Mouse (Mus musculus) hindbrain, embryonic 10.5 days (tissue): ENCODE data around the gene Erfe. TPM values are rescaled to one million over a fixed set of nuclear protein-coding genes. Genes with fewer than 3 reads are reported as not detected.
A peak's percentile ranks its signal among the peaks of the same experiment; 100 is the strongest.

ENCODE experiments used
- DNase-seq: peaks from one replicate; pipeline ENCODE4 v3.0.0-alpha.2; 2017; ENCODE audit warnings: low spot score
- H3K27ac ChIP-seq: fragments of 300-500 bp; sonication (generic); 2 replicates; pipeline ENCODE4 v1.5.1; 2016; ENCODE audit warnings: mild to moderate bottlenecking, moderate library complexity
- H3K27me3 ChIP-seq: fragments of 300-500 bp; sonication (generic); 2 replicates; pipeline ENCODE4 v1.6.1; 2016; ENCODE audit warnings: mild to moderate bottlenecking; ENCODE audit not compliant: poor library complexity, insufficient read depth, severe bottlenecking
- H3K36me3 ChIP-seq: fragments of 300-500 bp; sonication (generic); 2 replicates; pipeline ENCODE4 v1.6.1; 2016; ENCODE audit warnings: mild to moderate bottlenecking, moderate library complexity
- H3K4me1 ChIP-seq: fragments of 300-500 bp; sonication (generic); replicated peaks from 2 replicates; pipeline ENCODE4 v1.6.1; 2016; ENCODE audit warnings: mild to moderate bottlenecking
- H3K4me3 ChIP-seq: fragments of 300-500 bp; sonication (generic); 2 replicates; pipeline ENCODE4 v1.5.1; 2016; ENCODE audit warnings: mild to moderate bottlenecking, moderate library complexity
- H3K9me3 ChIP-seq: fragments of 300-500 bp; sonication (generic); 2 replicates; pipeline ENCODE4 v1.6.1; 2016; ENCODE audit warnings: mild to moderate bottlenecking, moderate library complexity
- WGBS: fragments of 180-500 bp; shearing (Covaris S2); methylation state at CpG from one replicate; pipeline ENCODE4 v1.1.7; 2016; 5-methylcytosine and 5-hydroxymethylcytosine counted together
- polyA plus RNA-seq: library from polyadenylated mRNA; unstranded; fragments of >200 nt; fragmentation: Nextera tagmentation; extraction: Ambion mirVana; gene quantifications from 2 replicates; pipeline ENCODE4 v1.2.1, GENCODE M21; 2016

Erfe gene
- polyA plus RNA-seq, 1 experiment from 2014 or later: 0.85 TPM

- Histone ChIP-seq H3K4me1 (peaks cover 27% of the 10 kb centered on the region), H3K27ac (peak overlapping the region; percentile 98), H3K4me3 (peak overlapping the region; percentile 87), H3K36me3 (peaks cover 42% of the 10 kb centered on the region), H3K27me3 (no peaks in the 10 kb centered on the region), H3K9me3 (no peaks in the 10 kb centered on the region)
- WGBS: under 1% methylated on average over 12 of the region's 12 CpGs
- DNase-seq: no peak
These were observed 31.7 kb downstream of the Erfe start for GRCm38 (mm10) chr1:91397927-91398259.

GRCm38 (mm10) chr1:91398260-91399062 is 32.2 kb downstream of the Erfe start, which contains the start of gene Ilkap:
Gene Ilkap, minus strand, starts transcription at chr1:91398815.
- Histone ChIP-seq H3K4me3 (peak within 1 kb of the TSS; percentile 87), H3K4me1 (peaks cover 27% of the 10 kb centered on the region), H3K9me3 (no peaks in the 10 kb centered on the region), H3K27ac (peak within 1 kb of the TSS; percentile 98), H3K36me3 (peaks cover 37% of the 10 kb centered on the region), H3K27me3 (no peaks in the 10 kb centered on the region)
- under 1% methylated on average over 84 of the region's 91 CpGs for WGBS
- peak; percentile 87 for DNase-seq

GRCm38 (mm10) chr1:91404976-91405375 is 38.7 kb downstream of the Erfe start:
- DNase-seq: no peak
- 40% methylated on average over 1 of the region's 1 CpGs for WGBS
- Histone ChIP-seq H3K27ac (no peak overlapping the region), H3K4me1 (no peaks in the 10 kb centered on the region; the same call in 1 of the 2 replicates), H3K4me3 (no peak overlapping the region), H3K36me3 (no peaks in the 10 kb centered on the region), H3K27me3 (peaks cover 11% of the 10 kb centered on the region), H3K9me3 (no peaks in the 10 kb centered on the region)

GRCm38 (mm10) chr1:91405406-91406169 is 39.4 kb downstream of the Erfe start:
- no peak overlapping the region for H3K4me3 ChIP-seq
- no peaks in the 10 kb centered on the region for H3K9me3 ChIP-seq
- H3K27ac ChIP-seq: no peak overlapping the region
- H3K4me1 ChIP-seq: peaks cover 4% of the 10 kb centered on the region
- no peak for DNase-seq
- H3K36me3 ChIP-seq: peaks cover 5% of the 10 kb centered on the region; the same call in 1 of the 2 replicates
- WGBS: 59% methylated on average over 23 of the region's 23 CpGs
- peaks cover 11% of the 10 kb centered on the region for H3K27me3 ChIP-seq

DNA sequence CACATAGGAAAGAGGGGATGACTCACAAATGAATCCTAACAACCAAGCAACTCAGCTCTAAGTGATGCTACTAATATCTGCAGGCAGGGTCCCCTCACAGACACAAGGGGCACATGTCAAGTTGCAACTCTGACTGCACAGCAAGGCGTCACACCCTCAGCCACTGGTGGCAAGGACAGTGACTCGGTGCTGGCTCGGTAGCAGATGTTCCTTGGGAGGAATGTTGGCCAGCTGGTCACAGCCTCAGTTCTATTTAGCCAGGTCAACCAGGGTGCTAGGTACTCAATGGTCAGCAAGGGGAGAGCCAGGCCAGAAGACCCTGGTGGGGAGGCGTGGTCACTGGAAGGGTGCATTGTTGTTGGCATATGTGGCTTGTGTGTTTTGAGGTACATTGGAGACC is 41.6 kb downstream of the Erfe start:
- H3K27me3 ChIP-seq: peaks cover 17% of the 10 kb centered on the region
- WGBS: 80% methylated on average over 4 of the region's 4 CpGs
- DNase-seq: no peak
- no peak overlapping the region for H3K4me3 ChIP-seq
- H3K36me3 ChIP-seq: peaks cover 19% of the 10 kb centered on the region
- H3K9me3 ChIP-seq: no peaks in the 10 kb centered on the region
- no peak overlapping the region for H3K27ac ChIP-seq
- peaks cover 25% of the 10 kb centered on the region for H3K4me1 ChIP-seq

- Histone ChIP-seq H3K4me1 (peaks cover 62% of the 10 kb centered on the region), H3K36me3 (peaks cover 19% of the 10 kb centered on the region), H3K9me3 (no peaks in the 10 kb centered on the region), H3K27ac (peak overlapping the region; percentile 96), H3K27me3 (peaks cover 6% of the 10 kb centered on the region), H3K4me3 (peak overlapping the region; percentile 78)
- DNase-seq: no peak
- 61% methylated on average over 8 of the region's 8 CpGs for WGBS
These were observed 45.5 kb downstream of the Erfe start for GRCm38 (mm10) chr1:91411631-91412285.

DNA sequence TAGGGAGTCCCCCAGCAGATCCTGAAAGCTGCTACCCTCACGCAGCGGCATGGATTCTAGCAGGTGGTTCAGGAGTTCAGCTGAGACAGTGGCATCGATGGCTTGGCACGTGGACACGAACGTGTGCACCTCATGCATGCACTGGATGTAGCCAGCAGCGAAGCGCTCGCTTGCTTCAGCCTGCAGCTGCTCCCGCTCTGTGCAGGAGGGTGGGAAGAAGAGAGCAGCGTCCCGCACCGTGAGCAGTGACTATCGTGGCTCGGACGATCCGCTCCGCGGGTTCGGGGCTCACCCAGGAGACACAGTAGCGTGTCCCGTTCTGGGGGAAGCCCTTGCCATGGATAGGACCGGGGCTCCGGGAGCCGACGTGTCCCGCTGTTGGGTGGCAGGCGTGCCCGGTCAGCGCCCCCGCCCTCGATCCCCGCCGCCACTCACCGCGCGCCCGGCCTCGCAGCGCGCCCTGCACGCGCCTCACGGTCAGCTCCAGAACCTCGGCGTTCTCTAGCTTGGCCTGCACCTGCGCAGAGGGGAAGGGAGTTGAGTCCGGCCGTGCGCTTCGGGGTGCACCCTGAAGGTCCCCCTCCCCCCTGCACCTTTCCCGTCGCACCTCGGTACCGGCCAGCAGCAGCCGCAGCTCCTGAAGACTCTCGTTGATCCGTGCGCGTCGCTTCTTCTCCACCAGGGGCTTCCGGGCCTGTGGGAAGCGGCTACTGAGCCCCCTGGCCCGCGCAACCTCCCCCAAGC is 46.2 kb downstream of the Erfe start:
- peak overlapping the region; percentile 96 for H3K27ac ChIP-seq
- H3K9me3 ChIP-seq: no peaks in the 10 kb centered on the region
- H3K4me3 ChIP-seq: peak overlapping the region; percentile 78
- WGBS: 4% methylated on average over 65 of the region's 65 CpGs
- peaks cover 19% of the 10 kb centered on the region for H3K36me3 ChIP-seq
- H3K27me3 ChIP-seq: peaks cover 6% of the 10 kb centered on the region
- peaks cover 62% of the 10 kb centered on the region for H3K4me1 ChIP-seq
- peak; percentile 44 for DNase-seq

DNA sequence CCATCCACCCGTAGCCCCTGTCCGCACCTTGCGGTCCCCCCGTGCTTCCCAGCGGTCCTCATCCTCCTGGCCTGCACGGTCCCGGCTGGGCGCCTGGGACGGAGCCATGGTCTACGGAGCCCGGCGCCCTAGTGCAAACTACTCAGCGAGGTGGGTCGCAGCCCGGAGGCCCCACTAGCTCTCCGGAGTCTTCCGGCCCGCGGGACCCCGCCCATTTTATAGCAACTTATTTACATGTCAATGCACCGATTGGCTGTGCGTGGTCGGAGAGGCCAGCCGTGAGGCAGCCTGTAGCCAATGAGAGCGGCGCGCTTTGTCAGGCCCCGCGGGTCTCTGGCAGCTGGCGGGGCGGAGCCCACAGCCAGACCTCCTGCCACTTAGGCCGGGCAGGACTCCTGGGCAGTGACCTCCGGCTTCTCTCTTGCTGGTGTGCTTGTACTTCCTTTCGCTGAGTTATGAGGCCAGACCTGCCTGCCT is 46.8 kb downstream of the Erfe start:
- peaks cover 19% of the 10 kb centered on the region for H3K36me3 ChIP-seq
- peaks cover 65% of the 10 kb centered on the region for H3K4me1 ChIP-seq
- WGBS: under 1% methylated on average over 34 of the region's 34 CpGs
- H3K27me3 ChIP-seq: peaks cover 6% of the 10 kb centered on the region
- peak overlapping the region; percentile 78 for H3K4me3 ChIP-seq
- DNase-seq: peak; percentile 99
- H3K9me3 ChIP-seq: no peaks in the 10 kb centered on the region
- H3K27ac ChIP-seq: peak overlapping the region; percentile 96

DNA sequence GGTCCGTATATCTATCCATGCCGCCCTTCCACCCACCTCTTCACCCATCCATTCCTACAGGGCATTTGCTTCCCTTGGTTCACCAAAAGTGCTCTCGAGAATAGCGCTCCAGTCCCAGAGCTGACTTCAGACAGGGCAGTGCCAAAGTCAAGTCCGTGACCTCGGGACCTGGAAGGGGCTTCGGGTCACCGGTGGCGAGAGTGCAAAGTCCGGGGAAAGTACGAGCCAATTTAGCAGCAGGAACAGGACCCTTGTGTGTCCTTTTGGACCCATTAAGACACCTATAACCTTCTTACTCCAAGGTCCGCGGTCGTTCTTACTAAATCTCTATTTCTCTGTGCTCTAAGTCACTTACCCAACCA is 47.3 kb downstream of the Erfe start:
- Histone ChIP-seq H3K4me3 (peak overlapping the region; percentile 78), H3K27ac (peak overlapping the region; percentile 96), H3K36me3 (peaks cover 19% of the 10 kb centered on the region), H3K27me3 (peaks cover 6% of the 10 kb centered on the region; the same call in 1 of the 2 replicates), H3K4me1 (peaks cover 65% of the 10 kb centered on the region), H3K9me3 (no peaks in the 10 kb centered on the region)
- no peak for DNase-seq
- under 1% methylated on average over 14 of the region's 14 CpGs for WGBS

GRCm38 (mm10) chr1:91413898-91414594 is 47.8 kb downstream of the Erfe start, which contains the start of gene Hes6:
Gene Hes6, minus strand, starts transcription at chr1:91414038.
- H3K4me1 ChIP-seq: peaks cover 65% of the 10 kb centered on the region
- peak within 1 kb of the TSS; percentile 78 for H3K4me3 ChIP-seq
- H3K36me3 ChIP-seq: peaks cover 19% of the 10 kb centered on the region
- H3K27ac ChIP-seq: peak within 1 kb of the TSS; percentile 96
- H3K27me3 ChIP-seq: peaks cover 6% of the 10 kb centered on the region; the same call in 1 of the 2 replicates
- peak; percentile 93 for DNase-seq
- WGBS: 1% methylated on average over 38 of the region's 39 CpGs
- H3K9me3 ChIP-seq: no peaks in the 10 kb centered on the region

DNA sequence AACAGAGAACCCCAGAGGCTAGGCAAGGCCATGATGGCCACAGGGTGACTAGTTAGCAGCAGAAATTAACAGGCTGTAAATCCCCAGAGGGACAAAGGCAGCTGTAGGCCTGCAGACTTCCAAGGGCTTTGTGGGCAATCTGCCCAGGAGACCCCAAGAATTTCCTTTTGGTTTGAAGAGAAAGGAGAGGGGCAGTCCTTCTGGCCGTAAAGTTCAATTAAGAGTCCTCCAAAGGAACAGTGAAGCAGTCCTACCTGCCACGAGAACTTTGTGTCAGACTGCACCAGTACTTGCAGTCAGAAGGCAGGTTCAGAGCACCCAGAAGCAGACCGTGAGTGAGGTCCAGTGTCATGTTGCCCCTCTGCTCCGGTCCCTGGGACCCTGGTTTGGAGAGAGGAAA is 48.7 kb downstream of the Erfe start:
- H3K4me3 ChIP-seq: peak overlapping the region; percentile 78
- peaks cover 6% of the 10 kb centered on the region; the same call in 1 of the 2 replicates for H3K27me3 ChIP-seq
- peak overlapping the region; percentile 96 for H3K27ac ChIP-seq
- DNase-seq: peak; percentile 30
- peaks cover 19% of the 10 kb centered on the region for H3K36me3 ChIP-seq
- H3K4me1 ChIP-seq: peaks cover 67% of the 10 kb centered on the region
- no peaks in the 10 kb centered on the region for H3K9me3 ChIP-seq
- 67% methylated on average over 4 of the region's 4 CpGs for WGBS
